Mouse (Mus musculus): ENCODE data around the gene Gadl1.

The Gadl1 gene

DNA sequence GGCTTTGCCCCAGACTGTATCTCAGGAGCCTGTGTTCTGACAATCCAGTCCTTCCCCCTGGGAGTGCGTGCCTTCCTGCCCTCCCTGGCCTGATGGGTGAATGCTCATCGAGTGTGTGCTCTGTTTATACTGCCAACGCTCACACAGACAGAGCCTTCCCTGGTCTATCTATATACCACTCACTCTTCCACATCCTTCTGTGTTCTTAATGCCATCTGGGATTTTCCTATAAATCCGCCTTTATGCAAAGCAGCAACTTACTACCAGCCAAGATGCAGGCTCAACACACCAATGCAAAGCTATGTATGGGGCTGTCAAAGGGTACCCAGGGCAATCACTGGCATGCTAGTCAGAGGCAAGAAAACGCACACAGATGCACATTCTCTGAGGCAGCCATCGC lies 176.7 kb downstream of the Gadl1 start:
- no peak for DNase-seq (ENCODE audit: inconsistent age in 2 of 2, low spot score in 1 of 2)

DNA sequence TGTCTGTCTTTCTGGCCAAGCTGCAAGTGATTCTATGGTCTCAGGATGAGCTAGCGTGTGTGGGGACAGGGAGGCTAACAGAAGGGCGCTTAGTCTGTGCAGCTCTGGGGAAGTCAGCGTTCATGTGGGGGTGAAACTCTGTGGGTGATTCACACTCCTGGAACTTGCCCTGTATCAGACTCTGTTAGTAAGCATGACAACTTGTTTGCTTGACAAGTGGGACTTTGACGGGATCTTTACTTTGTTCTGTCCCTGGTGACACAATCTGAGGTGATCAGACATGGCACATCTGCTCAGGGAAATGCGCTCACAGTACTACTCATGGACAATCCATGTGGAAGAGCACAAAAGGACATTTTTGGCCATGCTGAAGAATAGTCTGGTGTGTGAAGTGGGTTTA lies 178.0 kb downstream of the Gadl1 start:
- DNase-seq (ENCODE audit: inconsistent age in 2 of 2, low spot score in 1 of 2): no peak

DNA sequence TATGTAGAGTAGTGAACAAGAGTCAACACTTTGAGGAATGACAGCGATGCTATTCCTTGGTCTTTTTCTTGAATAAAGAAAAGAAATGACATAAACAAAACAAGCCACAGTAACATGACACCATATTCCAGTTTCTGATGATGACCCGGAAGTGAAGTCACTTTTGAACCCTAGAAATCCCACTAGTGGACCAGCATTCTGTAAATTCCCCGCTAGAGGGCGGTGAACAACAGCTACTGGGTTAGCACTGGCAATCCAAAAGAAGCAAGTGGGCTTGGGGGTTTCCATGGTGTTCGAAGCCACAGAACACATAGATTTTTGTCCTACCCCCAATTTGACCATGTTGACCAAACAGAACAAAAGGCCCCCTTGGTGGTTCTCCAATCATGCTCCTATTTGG lies 178.6 kb downstream of the Gadl1 start:
- peak; percentile 60 to 89 for DNase-seq (ENCODE audit: inconsistent age in 2 of 2, low spot score in 1 of 2)

- DNase-seq (ENCODE audit: inconsistent age in 2 of 2, low spot score in 1 of 2): peak in 1 of 2 experiments; percentile 44
Measured at GRCm38 (mm10) chr9:116088912-116089311, 179.7 kb downstream of the Gadl1 start.

- DNase-seq (ENCODE audit: inconsistent age in 2 of 2, low spot score in 1 of 2): no peak
Measured at GRCm38 (mm10) chr9:116090296-116090695, 181.0 kb downstream of the Gadl1 start.

DNA sequence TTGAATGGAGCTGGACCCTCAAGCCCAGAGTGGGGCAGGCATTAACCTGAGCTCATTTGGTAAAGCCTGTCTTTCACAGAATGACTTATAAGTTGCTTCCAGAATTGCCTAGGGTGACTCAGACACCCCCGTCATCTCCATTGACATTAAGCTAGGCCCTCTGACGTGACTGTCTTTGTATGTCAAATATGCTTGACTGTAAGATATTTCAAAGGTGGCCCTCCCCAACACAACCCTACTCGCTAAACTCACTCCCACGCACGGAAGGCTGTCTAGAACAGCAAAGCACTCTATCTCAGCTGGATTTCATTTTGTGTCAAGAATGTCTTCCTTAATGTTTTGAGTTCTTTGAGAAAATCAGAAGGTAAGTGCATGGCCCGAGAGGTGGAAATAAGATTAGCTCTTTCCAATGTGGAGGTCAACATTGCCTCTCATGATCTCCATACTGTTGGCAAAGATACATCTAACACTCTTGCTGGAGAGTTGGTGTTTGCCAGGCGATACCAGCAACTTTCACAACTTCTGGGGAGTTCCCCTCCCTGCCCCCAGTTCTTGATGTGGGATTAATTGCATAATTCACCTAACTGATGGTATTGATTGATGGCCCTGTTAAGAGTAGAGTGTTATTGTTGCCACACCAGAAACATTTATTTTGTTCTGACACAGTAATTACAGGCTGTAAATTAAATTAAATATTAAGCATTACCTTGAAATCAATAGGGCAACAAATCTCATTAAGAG lies 182.0 kb downstream of the Gadl1 start:
- DNase-seq (ENCODE audit: inconsistent age in 2 of 2, low spot score in 1 of 2): peak in 1 of 2 experiments; percentile 57

DNA sequence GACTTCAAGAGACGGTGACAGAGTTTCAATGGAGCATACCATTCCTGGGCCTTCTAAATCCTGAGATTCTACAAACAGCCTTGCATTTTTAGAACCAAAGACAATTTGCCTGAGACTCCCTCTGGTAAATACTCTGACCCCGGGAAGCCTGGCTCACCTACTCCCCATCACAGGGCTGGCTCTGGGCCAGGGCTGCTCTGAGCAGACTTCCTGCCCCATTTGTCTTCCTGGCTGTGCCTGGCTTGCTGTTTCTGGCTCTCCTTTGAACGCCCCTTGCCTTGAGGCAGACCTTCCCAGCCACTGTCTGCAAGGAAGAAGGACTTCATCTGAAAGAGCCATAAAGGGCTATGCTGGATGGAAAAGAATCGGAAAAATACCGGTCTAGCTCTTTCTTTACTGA lies 182.7 kb downstream of the Gadl1 start:
- DNase-seq (ENCODE audit: inconsistent age in 2 of 2, low spot score in 1 of 2): peak; percentile 78 to 88

DNA sequence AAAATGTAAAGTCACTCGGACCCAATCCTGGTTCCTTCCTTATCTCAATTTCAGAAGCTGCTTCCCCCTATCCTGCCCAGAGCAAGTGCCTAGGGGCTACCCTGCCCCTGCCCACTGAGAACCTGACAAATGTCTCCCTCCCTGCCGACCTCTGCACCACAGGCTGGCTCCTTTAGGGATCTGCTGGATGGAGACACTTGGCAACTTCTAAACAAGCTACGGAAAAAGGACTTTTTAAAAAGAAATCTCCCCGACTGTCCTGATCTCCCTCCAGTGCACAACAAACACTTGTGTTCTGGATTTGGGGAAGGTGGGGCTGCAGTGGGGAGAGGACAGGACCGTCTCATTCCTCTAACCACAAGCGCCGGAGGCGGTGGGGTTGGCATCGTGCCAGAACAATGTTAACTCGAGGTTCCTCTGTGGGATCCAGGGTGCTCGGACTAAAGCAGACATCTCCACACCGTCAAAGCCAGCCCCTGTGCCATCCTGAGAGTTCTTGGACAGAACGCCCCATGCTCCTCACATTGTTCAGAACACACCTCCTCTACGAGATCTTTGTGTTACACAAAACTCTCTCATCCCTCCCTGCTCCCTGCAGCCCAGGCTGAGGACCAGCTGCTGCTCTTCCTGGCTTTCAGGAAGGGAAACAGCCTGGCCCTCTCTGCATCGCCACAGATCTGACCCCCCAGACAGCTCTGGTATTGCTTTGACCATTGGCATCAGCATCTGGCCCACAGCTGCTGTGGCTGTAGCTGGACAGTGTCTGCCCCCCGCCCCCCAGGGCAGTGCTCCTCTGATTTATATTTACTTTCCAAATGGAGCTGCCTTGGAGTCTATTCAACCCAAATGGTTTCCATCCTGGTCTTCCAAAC lies 189.7 kb downstream of the Gadl1 start:
- peak; percentile 50 to 61 for DNase-seq (ENCODE audit: inconsistent age in 2 of 2, low spot score in 1 of 2)

- DNase-seq (ENCODE audit: inconsistent age in 2 of 2, low spot score in 1 of 2): no peak
Measured at GRCm38 (mm10) chr9:116099596-116099993, 190.3 kb downstream of the Gadl1 start.

DNA sequence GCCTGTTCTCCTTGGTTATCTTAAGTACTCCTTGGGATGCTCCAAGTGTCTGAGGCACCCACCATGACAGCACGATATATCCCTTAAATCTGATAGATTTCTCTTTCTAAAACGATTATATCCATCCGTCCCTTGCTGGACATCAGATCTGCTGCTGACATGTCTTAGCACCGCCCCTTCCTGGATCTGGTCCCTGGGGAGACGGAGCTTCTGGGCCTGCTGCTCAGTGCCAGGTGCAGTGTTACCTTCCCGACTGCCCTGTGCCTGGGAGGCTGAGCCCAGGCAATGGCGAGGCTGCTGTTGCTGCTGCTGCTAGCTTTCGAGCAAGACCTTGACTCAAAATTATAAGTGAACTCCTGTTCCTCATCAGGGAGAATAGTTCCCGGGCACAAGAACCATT lies 190.8 kb downstream of the Gadl1 start:
- no peak for DNase-seq (ENCODE audit: inconsistent age in 2 of 2, low spot score in 1 of 2)

DNA sequence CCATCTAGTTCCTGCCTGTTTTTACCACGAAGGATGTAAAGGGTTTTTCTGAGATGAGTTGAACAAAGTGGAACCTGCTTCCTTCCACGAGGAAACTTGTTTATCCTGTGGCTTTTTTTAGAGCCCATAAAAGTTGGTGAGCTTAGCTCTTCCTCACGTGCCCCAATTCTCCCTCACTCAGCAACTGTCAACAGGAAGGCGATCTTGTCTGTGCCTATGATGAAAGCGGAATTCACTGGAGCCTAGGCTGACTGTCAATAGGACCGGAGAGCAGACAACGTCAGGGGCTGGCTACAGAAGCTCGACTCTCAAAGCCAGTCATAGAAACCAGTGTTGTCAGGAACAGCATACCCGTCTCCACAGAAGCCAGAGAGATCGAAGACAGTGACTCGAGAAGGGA lies 192.6 kb downstream of the Gadl1 start:
- peak in 1 of 2 experiments; percentile 53 for DNase-seq (ENCODE audit: inconsistent age in 2 of 2, low spot score in 1 of 2)

GRCm38 (mm10) chr9:116104770-116105169 lies 195.5 kb downstream of the Gadl1 start:
- no peak for DNase-seq (ENCODE audit: inconsistent age in 2 of 2, low spot score in 1 of 2)

GRCm38 (mm10) chr9:116108729-116109128 lies 199.5 kb downstream of the Gadl1 start:
- DNase-seq (ENCODE audit: inconsistent age in 2 of 2, low spot score in 1 of 2): no peak

- no peak for DNase-seq (ENCODE audit: inconsistent age in 2 of 2, low spot score in 1 of 2)
Measured at GRCm38 (mm10) chr9:116111149-116111970, 202.1 kb downstream of the Gadl1 start.

- DNase-seq (ENCODE audit: inconsistent age in 2 of 2, low spot score in 1 of 2): peak; percentile 53 to 77
Measured at GRCm38 (mm10) chr9:116114339-116114738, 205.1 kb downstream of the Gadl1 start.

GRCm38 (mm10) chr9:116115875-116116274 lies 206.6 kb downstream of the Gadl1 start:
- DNase-seq (ENCODE audit: inconsistent age in 2 of 2, low spot score in 1 of 2): no peak

- DNase-seq (ENCODE audit: inconsistent age in 2 of 2, low spot score in 1 of 2): no peak
Measured at GRCm38 (mm10) chr9:116118332-116118872, 209.1 kb downstream of the Gadl1 start.

DNA sequence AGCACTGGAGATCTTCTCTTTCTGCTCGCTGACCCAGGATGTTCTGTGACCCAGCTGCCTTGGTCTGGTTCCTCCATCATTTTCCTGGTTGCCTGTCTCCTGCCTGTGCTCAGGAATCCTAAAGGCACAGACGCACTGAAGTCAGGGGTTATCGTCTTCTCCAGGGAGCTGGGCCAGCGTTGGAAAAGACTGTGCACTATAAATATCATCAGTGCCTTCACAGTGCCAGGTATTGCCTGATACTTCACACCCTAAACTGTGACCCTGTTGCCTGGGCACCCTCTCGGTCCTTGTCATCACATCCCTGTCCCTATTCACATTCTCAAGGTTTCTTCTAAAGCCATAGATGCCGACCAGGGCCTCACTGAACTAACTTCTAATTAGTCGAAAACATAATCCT lies 210.7 kb downstream of the Gadl1 start:
- DNase-seq (ENCODE audit: inconsistent age in 2 of 2, low spot score in 1 of 2): no peak

- no peak for DNase-seq (ENCODE audit: inconsistent age in 2 of 2, low spot score in 1 of 2)
Measured at GRCm38 (mm10) chr9:116121472-116121871, 212.2 kb downstream of the Gadl1 start.

GRCm38 (mm10) chr9:116122544-116122943 lies 213.3 kb downstream of the Gadl1 start:
- DNase-seq (ENCODE audit: inconsistent age in 2 of 2, low spot score in 1 of 2): peak in 1 of 2 experiments; percentile 34

All from adrenal gland, adult (tissue).